Mouse (Mus musculus): ENCODE results near the gene Ube2k.

DNA sequence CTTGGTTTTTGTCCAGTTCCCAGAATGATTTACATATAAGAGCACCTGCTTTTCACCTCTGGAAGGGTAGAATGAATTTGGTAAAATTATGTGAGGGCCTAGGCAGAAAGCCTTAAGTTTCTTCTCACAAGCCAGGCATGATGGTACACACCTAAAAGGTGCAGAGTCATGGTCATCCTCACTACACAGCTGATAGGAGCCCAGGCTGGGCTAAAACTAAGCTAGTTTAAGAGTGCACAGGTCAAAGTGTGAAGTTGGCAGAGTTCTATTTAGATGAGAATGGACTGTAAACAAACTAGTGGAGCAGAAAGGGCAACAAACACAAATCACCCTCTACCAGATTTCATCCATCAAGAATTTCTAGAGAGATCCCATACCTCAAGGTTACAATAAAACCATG lies 87.3 kb downstream of the Ube2k start:
- no peak for TF ChIP-seq CTCF (IDR thresholded peaks at IDR 0.05 in 2 of 3, conservative IDR thresholded peaks at IDR 0.05 in 1 of 3; ENCODE audit: control insufficient read depth in 1 of 3, insufficient read depth in 1 of 3, low read depth in 2 of 3, low read length in 3 of 3, poor library complexity in 1 of 3, severe bottlenecking in 1 of 3)
- no peak for TF ChIP-seq RCOR1 (IDR thresholded peaks at IDR 0.05; ENCODE audit: low read depth, low read length)
- TF ChIP-seq POLR2A (IDR thresholded peaks at IDR 0.05; ENCODE audit: control insufficient read depth in 1 of 2, insufficient read depth in 1 of 2, low read depth in 1 of 2, low read length in 2 of 2, poor library complexity in 1 of 2), result no peak
- no peak for TF ChIP-seq TAL1 (IDR thresholded peaks at IDR 0.05; ENCODE audit: low read length)
- TF ChIP-seq MEF2A (IDR thresholded peaks at IDR 0.05; ENCODE audit: extremely low read depth, insufficient replicate concordance, low read depth, low read length, poor library complexity, severe bottlenecking), result no peak
- TF ChIP-seq TBP (IDR thresholded peaks at IDR 0.05; ENCODE audit: low read depth, low read length), result no peak
- TF ChIP-seq SMC3 (IDR thresholded peaks at IDR 0.05; ENCODE audit: low read depth, low read length), result no peak
